12 mouse cellular contexts compared by ENCODE assay signal in genomic region chr2:30456104-30456980, GRCm38 (mm10). TPM values are rescaled to one million over a fixed set of nuclear protein-coding genes. Genes with fewer than 3 reads are reported as not detected.
DNase-seq lines count a peak whose midpoint lies in the region; ATAC-seq and TF ChIP-seq lines count a peak whose summit lies in the region.
"Had no signal": no experiment of that assay in that cellular context is flagged by ENCODE, and none has a peak within 500 bp of the region (broad histone marks: within the 10 kb centered on the region; RNA-seq: fewer than 3 reads in every experiment).

No protein-coding gene starts in this region.

- no peaks in the 10 kb centered on the region for H3K79me2 ChIP-seq in myocyte (ENCODE audit: control insufficient read depth, insufficient read depth)

- H3K4me3 ChIP-seq in heart, embryonic 12.5 days = no peak overlapping the region
- no peak overlapping the region for H3K4me3 ChIP-seq in neural tube, embryonic 11.5 days (ENCODE audit: low read depth, low read length)
- H3K4me3 ChIP-seq in myocyte = no peak overlapping the region
- H3K4me3 ChIP-seq: hindbrain, embryonic 15.5 days had no signal

- TF ChIP-seq POLR2A in myocyte (IDR thresholded peaks at IDR 0.05; ENCODE audit: insufficient read length, low read depth) = no peak

- no peak overlapping the region for H3K4me2 ChIP-seq in heart, embryonic 12.5 days
- no peak overlapping the region for H3K4me2 ChIP-seq in neural tube, embryonic 11.5 days (ENCODE audit: low read depth)
- H3K4me2 ChIP-seq in myocyte (ENCODE audit: low read depth) = no peak overlapping the region
- H3K4me2 ChIP-seq: hindbrain, embryonic 15.5 days had no signal

- H3K4me1 ChIP-seq in heart, embryonic 12.5 days (replicated peaks) = peaks cover 41% of the 10 kb centered on the region
- no peaks in the 10 kb centered on the region for H3K4me1 ChIP-seq in neural tube, embryonic 11.5 days (ENCODE audit: control insufficient read depth, insufficient read depth, low read length)

- ATAC-seq in heart, embryonic 12.5 days (ENCODE audit: insufficient number of reproducible peaks, low FRiP score) = 0 out of 2 replicates have a peak, but pooled peaks have one; percentile 16
- no peak for ATAC-seq in neural tube, embryonic 11.5 days (ENCODE audit: insufficient read depth, low FRiP score, low TSS enrichment)
- ATAC-seq: lung, postnatal 0 days had no signal

- DNase-seq in heart, postnatal 25 days (ENCODE audit: low spot score) = no peak
- DNase-seq in neural tube, embryonic 11.5 days (ENCODE audit: low spot score) = no peak
- DNase-seq in neural tube, embryonic 10.5 days (ENCODE audit: extremely low spot score, low spot score) = no peak
- no peak for DNase-seq in adrenal gland, postnatal 4 days (ENCODE audit: low spot score in 2 of 2)
- no peak for DNase-seq in layer of hippocampus, adult 8-10 months (ENCODE audit: low spot score in 2 of 2)
- DNase-seq: cerebellum, postnatal 25 days; thymus, postnatal 4 days had no signal

- intact Hi-C loops in heart, postnatal 25 days (cut with DNase I) = no loop called here

- peaks cover 37% of the 10 kb centered on the region for H3K36me3 ChIP-seq in heart, embryonic 12.5 days
- no peaks in the 10 kb centered on the region for H3K36me3 ChIP-seq in neural tube, embryonic 11.5 days (ENCODE audit: control insufficient read depth, insufficient read depth, low read length)
- no peaks in the 10 kb centered on the region for H3K36me3 ChIP-seq in myocyte (ENCODE audit: control insufficient read depth, insufficient read depth)
- H3K36me3 ChIP-seq: hindbrain, embryonic 15.5 days had no signal

- no peak overlapping the region for H3K9ac ChIP-seq in heart, embryonic 12.5 days
- peak overlapping the region; percentile 18; the same call in 1 of the 2 replicates for H3K9ac ChIP-seq in neural tube, embryonic 11.5 days (ENCODE audit: low read length)
- H3K9ac ChIP-seq: hindbrain, embryonic 15.5 days had no signal

- WGBS in heart, embryonic 12.5 days = 40% methylated on average over 13 of the region's 13 CpGs
- WGBS in neural tube, embryonic 11.5 days = 69% methylated on average over 13 of the region's 13 CpGs

- peak overlapping the region; percentile 52 for H3K27ac ChIP-seq in heart, embryonic 12.5 days (ENCODE audit: poor library complexity, severe bottlenecking)
- peak overlapping the region; percentile 62 for H3K27ac ChIP-seq in neural tube, embryonic 11.5 days (ENCODE audit: low read depth, low read length)
- H3K27ac ChIP-seq: hindbrain, embryonic 15.5 days; kidney, postnatal 0 days had no signal

- H3K27me3 ChIP-seq in heart, embryonic 12.5 days (replicated peaks) = no peaks in the 10 kb centered on the region
- H3K27me3 ChIP-seq in neural tube, embryonic 11.5 days (ENCODE audit: control insufficient read depth, insufficient read depth, low read length) = no peaks in the 10 kb centered on the region
- H3K27me3 ChIP-seq in myocyte (ENCODE audit: control insufficient read depth, insufficient read depth, insufficient read length) = no peaks in the 10 kb centered on the region
- H3K27me3 ChIP-seq: hindbrain, embryonic 15.5 days had no signal

- peaks cover 5% of the 10 kb centered on the region for H3K9me3 ChIP-seq in heart, embryonic 12.5 days (replicated peaks)
- no peaks in the 10 kb centered on the region for H3K9me3 ChIP-seq in neural tube, embryonic 11.5 days (ENCODE audit: control insufficient read depth, low read length)
- H3K9me3 ChIP-seq: hindbrain, embryonic 15.5 days had no signal

- H3ac ChIP-seq in myocyte (ENCODE audit: control insufficient read depth, insufficient read length) = no peak overlapping the region

TF ChIP-seq in myocyte, 11 proteins besides CTCF, POLR2A, EP300 and RAD21:
- peak in 1 of 3 experiments; percentile 37 for TF ChIP-seq MYOG (IDR thresholded peaks at IDR 0.05; ENCODE audit: control insufficient read depth in 1 of 3, insufficient read depth in 1 of 3, insufficient read length in 2 of 3, low read depth in 2 of 3)
- TF ChIP-seq POLR2AphosphoS2 (IDR thresholded peaks at IDR 0.05; ENCODE audit: insufficient read length, low read depth) = no peak
- TF ChIP-seq MAX (IDR thresholded peaks at IDR 0.05; ENCODE audit: low read depth) = no peak
- TF ChIP-seq USF1 (IDR thresholded peaks at IDR 0.05; ENCODE audit: low read depth) = no peak
- TF ChIP-seq MYOD1 (IDR thresholded peaks at IDR 0.05; ENCODE audit: control insufficient read depth in 1 of 3, insufficient read length in 2 of 3, low read depth in 2 of 3) = peak in 2 of 3 experiments; percentile 41 to 86
- TF ChIP-seq TCF12 (IDR thresholded peaks at IDR 0.05; ENCODE audit: insufficient read depth, poor library complexity, severe bottlenecking) = no peak

RNA-seq across cellular contexts. Expression of gene Ier5l, which starts 17.7 kb away (rescaled TPM):
- 1.7 and 2.0 TPM in 2 replicates for polyA plus RNA-seq in heart, embryonic 12.5 days (2016; fragmentation: Nextera tagmentation; extraction: Ambion mirVana)
- total RNA-seq in heart, postnatal 25 days (2021) = 1 to 10 TPM; 4.1 to 6.9 TPM
- polyA plus RNA-seq in neural tube, embryonic 11.5 days (2014; fragmentation: Nextera tagmentation; extraction: Ambion mirVana) = 10.5 and 11.9 TPM in 2 replicates
- polyA plus RNA-seq in myocyte (2012; fragmentation: generic; extraction: Trizol) = 20.5 TPM
- 10 to 100 TPM; 10.6 to 11.6 TPM for total RNA-seq in adrenal gland, postnatal 4 days (2021)
- total RNA-seq in layer of hippocampus, adult 8-10 months (2022) = 10 to 100 TPM; 11.6 to 12.5 (median 12.4) TPM

RNA-seq across cellular contexts. Expression of gene Ptpa, which starts 40.5 kb away (rescaled TPM):
- polyA plus RNA-seq in heart, embryonic 12.5 days (2016; fragmentation: Nextera tagmentation; extraction: Ambion mirVana) = 107 and 115 TPM in 2 replicates
- total RNA-seq in heart, postnatal 25 days (2021) = 10 to 100 TPM; 91.2 to 92.3 TPM
- 63.2 and 64.2 TPM in 2 replicates for polyA plus RNA-seq in neural tube, embryonic 11.5 days (2014; fragmentation: Nextera tagmentation; extraction: Ambion mirVana)
- 151 TPM for polyA plus RNA-seq in myocyte (2012; fragmentation: generic; extraction: Trizol)
- total RNA-seq in adrenal gland, postnatal 4 days (2021) = 100 to 1,000 TPM; 165 to 169 TPM
- total RNA-seq in layer of hippocampus, adult 8-10 months (2022) = 100 to 1,000 TPM; 165 to 175 (median 173) TPM

RNA-seq across cellular contexts. Expression of gene Crat, which starts 40.7 kb away (rescaled TPM):
- 67.9 and 74.2 TPM in 2 replicates for polyA plus RNA-seq in heart, embryonic 12.5 days (2016; fragmentation: Nextera tagmentation; extraction: Ambion mirVana)
- total RNA-seq in heart, postnatal 25 days (2021) = 100 to 1,000 TPM; 433 to 486 TPM
- polyA plus RNA-seq in neural tube, embryonic 11.5 days (2014; fragmentation: Nextera tagmentation; extraction: Ambion mirVana) = 27.4 and 29.1 TPM in 2 replicates
- polyA plus RNA-seq in myocyte (2012; fragmentation: generic; extraction: Trizol) = 42.2 TPM
- 10 to 100 TPM; 77.6 to 90.3 TPM for total RNA-seq in adrenal gland, postnatal 4 days (2021)
- 10 to 100 TPM; 48.9 to 59.3 (median 50.7) TPM for total RNA-seq in layer of hippocampus, adult 8-10 months (2022)

Comparison
In these comparisons a context has a peak if more than half of its experiments do, and no peak if none do; other contexts are left out.
1. RNA of gene Crat, which starts 40.7 kb away (total RNA-seq): 433 to 486 TPM in heart, postnatal 25 days; 77.6 to 90.3 TPM in adrenal gland, postnatal 4 days and 48.9 to 59.3 TPM in layer of hippocampus, adult 8-10 months; every median in the first group is over 4 times any median in the second.